Mouse (Mus musculus) gastrocnemius, adult 8-10 months (tissue): ENCODE data around the gene Epn1. TPM values are rescaled to one million over a fixed set of nuclear protein-coding genes. Genes with fewer than 3 reads are reported as not detected.
A peak's percentile ranks its signal among the peaks of the same experiment; 100 is the strongest.

Experiments
- DNase-seq, 2 experiments: peaks; one replicate each; pipeline ENCODE4 v3.0.0; 2022; ENCODE audit warnings: low spot score in 2 of 2
- total RNA-seq, 4 experiments: library from RNA; stranded (reverse); gene quantifications; 2 replicates each; pipeline ENCODE4 v1.2.4; 2022

The Epn1 gene
- total RNA-seq: 100 to 1,000 TPM; 164 to 200 (median 181) TPM

DNA sequence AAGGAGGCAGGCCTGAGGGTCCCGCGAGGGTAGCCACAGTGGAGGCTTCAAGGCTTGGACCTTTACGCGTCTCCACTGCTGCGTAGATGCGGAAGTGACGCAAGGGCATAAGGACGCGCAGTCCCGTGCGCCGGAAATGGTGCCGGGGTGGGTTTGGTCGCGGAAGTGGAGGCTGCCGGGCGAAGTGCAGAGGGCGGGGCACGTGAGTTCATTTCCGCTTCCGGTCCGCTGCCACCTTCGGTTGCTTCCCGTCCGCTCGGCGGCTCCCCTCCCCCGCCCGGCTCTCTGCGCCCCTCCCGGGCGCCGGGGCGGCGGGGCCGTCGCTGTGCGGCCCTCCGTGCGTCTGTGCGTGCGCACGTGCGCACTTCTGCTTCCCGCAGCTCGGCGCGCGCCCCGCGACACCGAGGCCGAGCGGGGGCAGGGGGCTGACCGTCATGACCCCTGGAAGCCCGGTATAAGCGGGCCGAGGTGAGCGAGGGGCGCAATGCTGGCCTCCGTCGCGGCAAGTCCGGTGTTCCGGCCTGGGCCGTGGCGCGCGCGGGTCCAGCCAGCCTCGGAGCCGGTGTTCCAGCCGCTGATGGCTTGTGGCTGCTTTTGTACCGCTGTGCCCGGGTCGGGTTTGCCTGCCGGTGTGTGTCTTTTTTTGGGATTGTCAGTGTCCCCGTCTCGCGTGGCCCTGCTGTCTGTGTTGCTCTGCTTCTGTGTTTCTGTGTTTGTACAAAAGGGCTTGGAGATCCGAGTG is at the start of gene Epn1:
TSS of gene Epn1 (plus strand) at position 226 of the 742 bp plus-strand sequence.
- DNase-seq: peak; percentile 92 to 94

DNA sequence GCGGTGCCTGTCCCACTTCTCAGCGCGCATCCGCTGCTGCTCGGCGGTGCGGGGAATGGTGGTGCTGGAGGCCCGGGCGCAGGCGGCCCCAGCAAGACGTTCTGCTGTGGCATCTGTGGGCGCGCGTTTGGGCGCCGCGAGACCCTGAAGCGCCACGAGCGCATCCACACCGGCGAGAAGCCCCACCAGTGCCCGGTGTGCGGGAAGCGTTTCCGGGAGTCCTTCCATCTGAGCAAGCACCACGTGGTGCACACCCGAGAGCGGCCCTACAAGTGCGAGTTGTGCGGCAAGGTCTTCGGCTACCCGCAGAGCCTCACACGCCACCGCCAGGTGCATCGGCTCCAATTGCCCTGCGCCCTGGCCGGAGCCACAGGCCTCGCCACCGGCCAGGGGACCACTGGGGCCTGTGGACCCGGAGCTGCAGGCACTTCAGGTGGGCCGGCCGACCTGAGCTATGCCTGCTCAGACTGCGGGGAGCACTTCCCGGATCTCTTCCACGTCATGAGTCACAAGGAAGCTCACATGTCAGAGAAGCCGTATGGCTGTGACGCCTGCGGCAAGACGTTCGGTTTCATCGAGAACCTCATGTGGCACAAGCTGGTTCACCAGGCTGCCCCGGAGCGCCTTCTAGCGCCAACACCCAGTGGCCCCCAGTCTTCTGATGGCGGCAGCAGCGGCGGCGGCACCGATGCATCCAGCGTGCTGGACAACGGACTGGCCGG is 49.3 kb upstream of the Epn1 start:
- no peak for DNase-seq

DNA sequence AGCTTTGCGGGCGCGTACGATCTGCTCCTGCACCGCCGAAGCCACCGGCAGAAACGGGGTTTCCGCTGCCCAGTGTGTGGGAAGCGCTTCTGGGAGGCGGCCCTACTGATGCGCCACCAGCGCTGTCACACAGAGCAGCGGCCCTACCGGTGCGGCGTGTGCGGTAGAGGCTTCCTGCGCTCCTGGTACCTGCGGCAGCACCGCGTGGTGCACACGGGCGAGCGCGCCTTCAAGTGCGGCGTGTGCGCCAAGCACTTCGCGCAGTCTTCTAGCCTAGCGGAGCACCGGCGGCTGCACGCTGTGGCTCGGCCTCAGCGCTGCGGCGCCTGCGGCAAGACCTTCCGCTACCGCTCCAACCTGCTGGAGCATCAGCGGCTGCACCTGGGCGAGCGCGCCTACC is 48.5 kb upstream of the Epn1 start:
- no peak for DNase-seq

DNA sequence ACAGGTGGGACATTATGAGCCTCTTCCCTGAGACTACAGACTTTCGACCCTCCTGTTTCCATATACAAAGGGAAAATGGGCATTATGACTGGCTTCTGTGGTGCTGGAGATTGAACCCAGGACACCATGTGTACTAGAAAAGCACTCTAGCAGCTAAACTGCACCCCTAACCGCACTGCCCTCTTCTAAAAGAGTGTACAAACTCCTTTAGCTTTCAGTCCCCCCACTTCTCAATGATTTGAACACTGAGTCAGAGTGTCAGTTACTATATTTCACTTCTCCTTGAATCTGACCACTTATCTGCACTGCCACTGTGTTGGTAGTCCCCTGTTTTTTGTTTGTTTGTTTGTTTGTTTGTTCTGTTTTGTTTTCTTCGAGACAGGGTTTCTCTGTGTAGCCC is 46.2 kb upstream of the Epn1 start, which contains the start of gene 4632433K11Rik:
TSS of gene 4632433K11Rik (plus strand) at position 301 of the 400 bp plus-strand sequence.
- DNase-seq: no peak

DNA sequence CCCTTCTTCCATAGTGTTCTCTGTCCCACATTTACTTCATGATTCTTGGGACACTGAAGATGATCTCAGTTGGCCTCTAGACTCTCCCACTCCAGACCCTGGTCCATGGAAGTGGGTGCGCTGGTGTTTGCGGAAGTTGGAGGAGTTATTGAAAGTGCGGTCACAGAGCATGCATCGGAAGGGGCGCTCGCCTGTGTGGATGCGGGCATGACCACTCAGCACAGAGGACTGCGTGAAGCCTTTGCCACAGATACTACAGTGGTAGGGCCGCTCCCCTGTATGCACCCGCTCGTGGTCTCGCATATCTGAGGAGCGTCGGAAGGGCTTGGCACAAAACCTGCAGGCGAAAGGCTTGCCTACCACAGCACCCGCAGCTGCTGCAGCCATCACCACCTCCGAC is 44.4 kb upstream of the Epn1 start:
- DNase-seq: no peak

DNA sequence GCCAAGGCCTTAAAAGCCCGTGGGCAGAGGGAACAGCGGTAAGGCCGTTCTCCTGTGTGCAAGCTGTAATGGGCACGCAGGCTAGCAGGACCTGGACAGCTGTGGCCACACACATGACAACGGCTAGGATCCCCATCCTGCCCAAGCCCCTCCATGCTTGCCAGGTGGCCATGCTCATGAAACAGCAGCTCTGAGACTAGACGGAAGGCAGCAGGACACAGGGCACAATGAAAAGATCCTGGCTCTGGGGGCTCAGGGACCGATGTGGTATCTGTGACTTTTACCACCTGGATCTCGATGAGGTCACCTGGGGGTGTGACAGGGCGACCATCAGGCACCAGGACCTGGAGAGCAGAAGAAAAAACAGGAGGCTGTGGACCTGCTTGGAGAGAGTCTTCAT is 43.9 kb upstream of the Epn1 start:
- DNase-seq: no peak

DNA sequence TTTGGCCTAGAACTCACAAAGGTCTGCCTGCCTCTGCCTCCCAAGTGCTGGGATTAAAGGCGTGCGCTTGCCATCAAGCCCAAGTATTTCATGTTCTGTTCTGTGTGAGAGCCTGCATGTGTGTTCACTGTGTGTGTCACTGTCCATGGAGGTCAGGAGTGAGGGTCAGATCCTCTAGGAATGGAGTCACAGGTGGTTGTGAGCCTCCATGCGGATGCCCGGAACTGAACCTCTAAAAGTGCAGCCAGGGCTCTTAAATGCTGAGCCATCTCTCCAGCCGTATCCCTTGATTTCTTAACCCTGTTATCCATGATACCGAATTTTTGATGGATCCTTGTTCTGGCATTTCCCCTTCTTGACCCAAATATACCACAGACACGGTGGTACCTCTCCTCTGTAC is 43.0 kb upstream of the Epn1 start:
- no peak for DNase-seq

DNA sequence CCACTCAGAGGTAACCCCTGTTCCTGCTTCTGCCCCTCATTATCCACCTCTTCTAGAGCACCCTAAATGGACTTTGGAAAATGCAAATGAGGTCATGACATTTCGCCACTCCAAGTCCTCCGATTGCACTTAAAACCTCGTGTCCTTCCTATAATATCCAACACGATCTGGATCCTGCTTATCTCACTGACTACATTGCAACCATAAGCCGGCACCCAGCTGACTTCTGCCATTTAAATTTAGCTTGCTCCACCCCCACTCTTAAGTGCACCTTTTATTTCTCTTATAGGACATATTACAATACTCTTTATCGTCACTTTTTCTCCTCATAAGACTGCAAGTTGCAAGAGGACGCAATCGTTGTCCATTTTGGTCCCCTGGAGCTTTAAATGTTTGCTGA is 42.6 kb upstream of the Epn1 start:
- DNase-seq: no peak

DNA sequence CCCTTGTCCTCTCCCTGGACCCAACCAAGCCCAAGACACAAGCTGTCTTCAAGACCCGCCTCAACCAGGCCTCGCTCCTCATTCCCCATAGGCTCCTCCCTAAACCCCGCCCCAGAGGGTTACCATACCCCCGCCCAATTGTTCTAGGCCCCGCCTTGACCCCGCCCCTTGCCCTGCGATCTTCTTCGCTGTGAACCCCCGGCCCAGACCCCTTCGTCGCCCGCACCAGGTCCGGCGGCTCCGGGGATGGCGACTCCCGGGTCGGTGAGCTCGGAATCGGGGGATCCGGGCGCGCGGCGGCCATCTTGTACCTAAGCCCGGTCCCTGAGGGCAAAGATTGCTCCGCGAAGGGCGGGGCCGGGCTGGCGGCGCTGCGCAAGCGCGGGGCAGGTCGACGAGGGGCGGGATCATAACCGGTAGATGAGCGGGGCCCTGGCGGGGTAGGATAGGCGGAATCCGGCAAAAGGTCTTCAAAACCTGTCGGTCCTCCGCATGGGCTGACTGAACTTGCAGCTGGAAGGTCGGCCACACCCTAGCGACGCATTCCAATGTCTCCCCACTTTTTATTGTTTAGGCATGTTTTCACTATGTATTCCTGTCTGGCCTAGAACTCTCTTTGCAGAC is 41.8 kb upstream of the Epn1 start, which contains the start of gene Zfp784:
TSS of gene Zfp784 (minus strand) at position 338 of the 624 bp plus-strand sequence.
- DNase-seq: peak; percentile 89 to 90

DNA sequence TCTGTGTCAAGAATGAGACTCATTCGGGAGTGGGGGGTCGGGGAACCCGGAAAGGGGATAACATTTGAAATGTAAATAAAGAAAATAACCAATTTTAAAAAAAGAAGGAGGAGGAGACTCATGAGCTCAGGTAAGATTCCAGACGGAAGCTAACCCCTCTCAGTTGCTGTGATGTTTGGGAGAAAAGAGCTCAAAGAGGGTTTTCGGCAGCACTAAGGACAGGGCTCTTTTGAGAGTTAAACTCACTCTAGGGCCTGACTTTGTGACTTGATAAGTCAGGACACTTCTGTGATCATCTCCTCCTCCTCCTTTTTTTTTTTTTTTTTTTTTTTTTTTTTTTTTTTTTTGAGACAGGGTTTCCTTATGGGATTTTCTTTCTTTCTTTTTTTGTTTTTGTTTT is 41.1 kb upstream of the Epn1 start:
- no peak for DNase-seq

DNA sequence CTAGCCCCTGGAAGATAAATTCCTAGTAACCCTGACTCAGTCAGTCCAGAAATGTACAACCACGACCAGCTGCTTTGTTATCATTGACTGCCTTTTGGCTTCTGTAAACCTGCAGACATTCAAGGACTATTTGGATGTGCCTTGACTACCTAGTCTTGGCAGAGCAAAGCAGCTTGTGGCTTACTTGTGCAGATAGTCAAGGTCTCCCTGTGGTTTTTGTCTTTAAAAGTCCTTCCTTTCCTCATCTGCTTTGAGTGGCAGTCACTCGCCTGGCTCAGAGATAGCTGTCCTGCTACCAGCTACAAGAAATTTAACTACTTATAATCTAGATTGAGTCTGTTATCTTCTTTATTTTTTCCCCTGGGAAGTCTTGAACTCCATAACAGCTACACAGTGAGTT is 35.1 kb upstream of the Epn1 start:
- no peak for DNase-seq

DNA sequence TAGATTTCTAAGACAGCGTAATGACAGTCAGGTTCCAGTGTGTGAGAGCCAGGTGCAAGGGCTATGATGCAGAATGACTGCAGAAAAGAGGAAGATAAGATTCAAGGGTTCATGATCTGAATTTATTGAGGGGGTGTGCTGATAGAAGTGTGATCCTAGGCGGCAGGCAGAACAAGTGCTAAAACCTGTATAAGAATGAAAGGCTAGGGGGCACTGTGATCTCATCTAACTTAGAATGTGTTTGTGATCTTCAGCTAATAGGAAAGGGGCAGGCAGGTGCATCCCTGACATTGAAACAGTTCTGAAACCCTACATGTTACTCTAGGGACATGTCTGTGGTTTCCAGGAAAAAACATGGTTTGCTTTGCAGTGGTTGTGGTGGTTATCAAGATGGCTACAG is 33.9 kb upstream of the Epn1 start:
- no peak for DNase-seq

DNA sequence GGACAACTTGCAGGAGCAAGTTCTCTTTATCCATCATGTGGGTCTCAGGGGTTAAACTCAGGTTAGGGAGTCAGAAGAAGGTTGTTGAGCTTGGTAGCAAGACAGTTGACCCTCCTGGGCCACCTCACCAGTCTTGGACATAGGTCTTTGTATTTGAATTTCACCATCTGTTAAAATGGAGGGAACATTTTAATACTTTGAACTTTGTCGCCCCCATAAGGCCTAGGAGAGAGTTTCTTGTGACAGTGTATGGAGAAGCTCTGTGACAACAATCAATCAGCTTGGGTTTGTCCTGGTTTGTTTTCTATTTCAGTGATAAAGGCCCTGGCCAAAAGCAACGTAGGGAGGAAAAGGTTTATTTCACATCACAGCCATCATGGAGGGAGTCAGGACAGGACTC is 32.7 kb upstream of the Epn1 start:
- no peak for DNase-seq

DNA sequence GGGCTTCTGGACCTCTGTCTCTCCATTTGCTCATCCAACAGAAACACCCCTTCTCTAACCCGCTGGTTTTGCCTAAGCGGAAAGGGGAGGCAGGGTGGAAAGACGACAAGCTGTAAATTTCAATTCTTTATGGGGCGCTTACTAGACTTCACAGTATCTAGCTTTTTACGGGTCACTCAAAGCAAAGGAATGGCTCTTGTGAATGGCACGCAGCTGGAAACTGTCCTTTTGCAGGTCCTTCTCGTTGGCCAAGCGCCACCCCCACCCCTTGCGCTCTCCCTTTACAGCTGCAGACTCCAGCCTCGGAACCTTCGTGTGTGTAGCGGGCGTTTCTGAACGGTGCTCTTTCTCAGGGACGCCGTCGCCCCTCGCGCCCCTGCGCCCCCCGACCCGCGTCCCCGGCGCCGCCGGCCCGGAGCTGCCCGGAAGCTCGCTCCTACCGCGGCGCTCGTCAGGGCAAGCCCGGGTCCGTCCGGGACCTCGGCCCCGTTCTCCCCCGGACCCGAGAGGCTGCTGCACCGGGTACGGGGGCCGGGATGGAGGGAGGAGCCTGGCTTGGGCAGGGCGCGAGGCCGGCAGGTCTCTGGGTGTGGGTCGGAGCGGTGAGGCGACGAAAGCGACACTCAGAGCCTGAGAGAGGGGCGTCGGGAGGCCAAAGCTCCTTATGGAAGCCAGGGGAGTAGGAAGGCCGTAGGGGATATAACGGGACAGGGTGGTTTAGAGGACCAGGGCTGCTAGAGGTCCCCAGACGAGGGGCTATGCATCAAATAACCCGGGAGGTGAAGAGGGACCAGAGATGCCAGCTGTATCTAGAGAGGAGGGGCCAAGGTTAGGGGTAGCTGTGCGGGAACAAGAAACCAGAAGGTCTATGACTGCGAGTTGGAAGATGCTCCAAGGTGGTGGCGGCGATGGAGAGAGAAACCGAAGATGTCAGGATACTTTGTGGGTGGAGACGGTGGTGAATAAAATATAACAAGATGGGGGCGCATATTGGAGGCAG is 28.5 kb upstream of the Epn1 start, which contains the start of gene Zfp580:
TSS of gene Zfp580 (plus strand) at position 346 of the 1,000 bp plus-strand sequence.
- DNase-seq: peak; percentile 55 to 66

DNA sequence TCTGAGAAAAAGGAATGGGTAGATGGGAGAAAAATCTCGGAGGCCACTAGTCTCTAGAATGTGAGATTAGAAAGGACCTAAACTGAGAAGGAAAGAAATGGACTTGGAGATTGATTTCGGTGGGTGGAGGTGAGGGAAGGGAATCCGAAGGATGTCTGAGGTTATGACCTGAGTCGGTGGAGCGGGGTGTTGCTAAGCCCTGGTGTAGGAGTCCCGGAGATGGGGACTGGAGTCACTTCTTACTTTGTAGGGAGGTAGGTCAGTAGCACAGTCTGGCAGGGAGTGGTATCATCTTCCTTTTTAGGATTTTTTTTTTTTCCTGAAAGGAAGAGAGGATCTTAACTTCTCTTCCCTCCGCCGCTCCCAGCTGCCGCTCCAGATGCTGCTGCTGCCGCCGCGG is 27.6 kb upstream of the Epn1 start:
- no peak for DNase-seq

DNA sequence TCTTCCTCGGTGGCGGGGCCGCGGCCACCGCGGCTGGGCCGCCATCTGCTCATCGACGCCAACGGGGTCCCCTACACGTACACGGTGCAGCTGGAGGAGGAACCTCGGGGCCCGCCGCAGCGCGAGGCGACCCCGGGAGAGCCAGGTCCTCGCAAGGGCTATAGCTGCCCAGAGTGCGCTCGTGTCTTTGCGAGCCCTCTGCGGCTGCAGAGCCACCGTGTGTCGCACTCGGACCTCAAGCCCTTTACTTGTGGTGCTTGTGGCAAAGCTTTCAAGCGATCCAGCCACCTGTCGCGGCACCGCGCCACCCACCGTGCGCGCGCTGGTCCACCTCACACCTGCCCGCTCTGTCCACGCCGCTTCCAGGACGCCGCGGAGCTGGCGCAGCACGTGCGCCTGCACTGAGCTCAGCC is 27.1 kb upstream of the Epn1 start:
- DNase-seq: no peak

DNA sequence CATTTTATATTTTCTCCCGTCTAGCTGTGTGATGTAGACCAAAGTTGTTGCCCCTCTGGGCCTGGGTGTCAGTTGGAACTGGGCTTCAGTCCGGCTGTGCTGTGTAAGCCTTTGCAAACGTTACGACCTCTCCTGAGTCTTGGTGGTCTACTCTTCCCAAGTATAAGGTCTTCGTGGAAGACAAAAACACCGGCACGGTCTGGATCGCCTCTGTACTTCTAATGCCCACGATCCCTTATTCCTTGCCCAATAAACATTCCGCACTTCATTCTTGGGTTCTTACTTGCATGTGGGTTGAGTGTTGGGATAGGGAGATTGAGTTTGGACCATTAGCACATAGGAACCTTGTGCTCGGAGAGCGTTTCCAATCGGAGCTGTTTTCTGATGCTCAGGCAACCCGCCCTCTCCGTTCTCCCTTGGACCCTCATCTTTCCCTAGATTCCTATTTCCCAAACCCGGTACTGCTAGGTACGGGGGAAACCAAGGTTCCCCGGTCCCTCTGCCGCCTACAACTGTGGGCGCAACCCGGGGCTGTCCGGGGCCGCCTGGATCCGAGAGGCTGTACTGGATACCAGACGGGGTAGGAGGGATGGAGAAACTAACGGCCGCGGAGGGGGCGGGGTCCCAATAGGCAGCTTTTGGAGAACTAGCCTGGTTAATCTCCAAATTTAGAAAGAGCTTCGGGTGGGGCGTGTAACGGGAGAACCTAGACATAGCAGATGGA is 26.4 kb upstream of the Epn1 start:
- DNase-seq: no peak

DNA sequence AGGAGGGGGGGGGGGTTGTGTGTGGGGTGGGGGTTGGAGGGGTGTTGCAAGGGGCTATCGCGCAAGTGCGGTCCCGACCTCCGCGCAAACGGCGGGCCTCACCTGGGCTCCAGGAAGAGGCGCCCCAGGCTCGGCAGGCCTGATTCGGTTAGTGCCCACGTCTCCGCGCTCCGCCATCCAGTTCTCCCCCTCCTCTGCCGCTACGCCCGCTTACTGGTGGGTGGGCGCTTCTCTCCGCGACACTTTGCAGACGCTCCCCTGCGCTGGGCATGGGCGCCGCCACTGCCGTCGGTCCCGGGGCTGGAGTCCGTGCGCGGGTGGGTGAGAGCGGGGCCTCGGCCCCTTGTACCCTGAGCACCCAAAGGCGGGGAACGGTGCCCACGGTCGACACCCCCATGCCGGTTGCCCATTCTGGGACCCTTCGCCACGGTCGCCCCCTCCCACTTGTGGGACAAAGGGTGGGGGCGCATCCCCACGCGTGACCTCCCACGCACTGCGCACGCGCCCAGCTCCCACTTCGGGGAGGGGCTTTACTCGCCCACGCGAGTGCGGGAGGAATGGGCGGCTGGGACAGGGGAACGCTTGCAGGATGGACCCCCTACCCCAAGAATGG is 23.3 kb upstream of the Epn1 start:
- DNase-seq: no peak

DNA sequence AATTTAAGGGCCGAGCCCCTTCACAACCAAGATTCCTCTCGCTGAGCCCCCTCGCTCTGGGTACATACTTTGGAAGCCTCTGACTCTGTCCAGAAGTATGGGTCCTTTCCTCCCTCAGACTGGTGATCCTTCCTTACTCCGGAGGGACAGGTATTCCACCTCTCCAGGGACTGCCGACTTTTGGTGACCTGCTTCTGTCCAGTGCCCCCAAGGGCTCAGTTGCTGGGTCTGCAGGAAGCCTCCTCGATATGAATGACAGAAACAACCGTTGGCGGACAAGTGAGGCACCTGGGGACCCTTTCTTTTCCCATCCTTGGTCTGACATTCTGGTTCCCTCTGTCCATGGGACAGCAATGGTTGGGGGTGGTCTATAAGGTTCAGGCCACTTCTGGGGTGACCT is 22.7 kb upstream of the Epn1 start:
- no peak for DNase-seq

DNA sequence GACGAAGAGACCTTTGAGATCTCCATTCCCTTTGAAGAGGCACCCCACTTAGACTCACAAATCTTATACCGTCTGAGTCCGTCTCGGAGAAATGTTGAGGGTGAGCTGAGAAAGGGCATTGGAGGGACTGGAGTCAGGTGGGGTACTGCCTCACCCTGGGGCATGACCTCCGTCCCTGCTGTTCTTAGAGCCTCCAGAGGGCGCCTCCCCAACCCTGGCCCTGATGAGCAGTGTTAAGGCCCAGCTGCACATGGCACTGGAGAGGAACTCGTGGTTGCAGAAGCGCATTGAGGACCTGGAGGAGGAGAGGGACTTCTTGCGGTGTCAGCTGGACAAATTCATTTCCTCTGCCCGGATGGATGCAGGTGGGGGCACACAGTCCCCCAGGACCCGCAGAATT is 22.2 kb upstream of the Epn1 start:
- no peak for DNase-seq
